Mouse (Mus musculus) frontal cortex, postnatal 10 days (tissue): Measurements from ENCODE around the gene Rere.

Experiments used
- DNase-seq, 2 experiments: peaks; one replicate each; pipeline ENCODE4 v3.0.0; 2022; ENCODE audit warnings: low spot score in 2 of 2, mixed read lengths in 1 of 2

Rere gene

GRCm38 (mm10) chr4:150659926-150660610, 378.6 kb downstream of the Rere start:
- DNase-seq, result no peak

DNA sequence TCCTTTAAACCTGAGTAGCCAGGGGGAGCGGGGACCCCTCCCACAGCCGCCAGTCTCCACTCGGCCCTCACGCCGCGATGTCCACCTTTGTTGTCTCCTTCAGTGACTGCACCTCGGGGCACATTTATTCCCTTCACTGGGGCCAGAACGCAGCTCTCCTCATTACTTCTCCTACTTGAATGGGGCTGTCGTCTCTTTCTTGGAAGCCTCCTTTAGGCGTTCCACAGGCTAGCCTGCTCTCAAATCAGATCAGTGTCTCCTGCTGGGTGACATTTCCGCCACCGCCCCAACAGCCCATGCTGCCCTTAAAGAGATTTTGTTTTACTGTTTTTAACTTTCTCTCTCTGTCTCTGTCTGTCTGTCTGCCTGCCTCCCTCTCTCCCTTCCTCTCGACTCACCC, 380.4 kb downstream of the Rere start:
- no peak for DNase-seq

- no peak for DNase-seq
These were observed 381.7 kb downstream of the Rere start for GRCm38 (mm10) chr4:150663192-150663591.

DNA sequence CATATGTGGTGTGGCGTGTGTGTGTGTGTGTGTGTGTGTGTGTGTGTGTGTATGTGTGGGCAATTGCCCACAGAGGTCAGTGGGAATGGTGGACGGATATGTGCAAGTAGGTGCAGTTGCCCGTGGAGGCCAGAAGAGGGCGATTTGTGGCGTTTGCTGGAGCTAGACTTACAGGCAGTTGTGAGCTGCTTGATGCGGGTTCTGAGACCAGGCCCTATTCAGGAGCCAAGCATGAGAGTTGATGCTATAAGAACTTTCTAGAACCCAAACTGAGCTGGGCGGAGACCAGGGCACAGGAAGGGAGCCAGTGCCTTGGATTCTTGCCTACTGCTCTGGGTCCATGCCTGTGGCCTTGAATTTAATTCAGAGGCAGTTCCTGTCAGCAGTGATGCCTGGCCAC, 383.3 kb downstream of the Rere start:
- DNase-seq, result no peak

DNA sequence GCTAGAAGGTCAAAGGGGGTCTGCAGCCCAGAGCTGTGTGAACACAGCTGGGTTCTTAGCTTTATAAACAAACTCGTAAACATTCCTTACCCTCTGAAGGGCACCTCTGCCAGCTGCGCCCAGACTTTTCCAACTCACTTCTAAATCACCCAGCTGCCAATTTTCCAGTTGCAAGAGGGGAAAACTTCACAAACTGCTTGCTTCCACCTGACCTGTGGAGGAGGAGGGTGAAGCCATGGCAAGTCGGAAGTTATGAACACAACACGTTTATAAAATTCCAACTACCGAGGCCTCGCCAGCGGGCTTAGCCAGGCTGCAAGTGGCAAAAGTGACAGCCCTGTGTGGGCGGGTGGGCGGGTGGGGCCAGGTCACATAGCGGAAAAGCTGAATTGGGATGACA, 384.4 kb downstream of the Rere start:
- no peak for DNase-seq
